Mouse (Mus musculus) liver, adult 2 months (tissue): ENCODE measurements around the gene Nfic. TPM values are rescaled to one million over a fixed set of nuclear protein-coding genes. Genes with fewer than 3 reads are reported as not detected.
A peak's percentile ranks its signal among the peaks of the same experiment; 100 is the strongest.

Source experiments
- DNase-seq: peaks from one replicate; pipeline ENCODE4 v3.0.0-alpha.2; 2011; ENCODE audit warnings: low read depth, low spot score; ENCODE audit errors: extremely low read depth
- H3K27ac ChIP-seq: fragments of 200-500 bp; replicated peaks from 2 replicates; pipeline ENCODE4 v1.5.1; 2012; ENCODE audit warnings: low read depth, mild to moderate bottlenecking, control low read depth, inconsistent platforms, low read length; ENCODE audit not compliant: insufficient read depth
- H3K27me3 ChIP-seq: fragments of 200-500 bp; 2 replicates; pipeline ENCODE4 v1.6.1; 2012; ENCODE audit warnings: mild to moderate bottlenecking, moderate library complexity, low read length, inconsistent platforms; ENCODE audit not compliant: control insufficient read depth, insufficient read depth
- H3K36me3 ChIP-seq: fragments of 200-500 bp; 2 replicates; pipeline ENCODE4 v1.6.1; 2012; ENCODE audit warnings: low read length, inconsistent platforms; ENCODE audit not compliant: control insufficient read depth, insufficient read depth
- H3K4me1 ChIP-seq: fragments of 200-500 bp; 2 replicates; pipeline ENCODE4 v1.6.1; 2011; ENCODE audit warnings: low read length; ENCODE audit not compliant: control insufficient read depth, insufficient read depth
- H3K4me3 ChIP-seq: fragments of 200-500 bp; 2 replicates; pipeline ENCODE4 v1.5.1; 2011; ENCODE audit warnings: low read depth, mild to moderate bottlenecking, control low read depth, low read length, moderate library complexity; ENCODE audit not compliant: insufficient read depth
- H3K79me2 ChIP-seq: fragments of 200-500 bp; 2 replicates; pipeline ENCODE4 v1.6.1; 2012; ENCODE audit warnings: inconsistent platforms, mild to moderate bottlenecking, low read length, moderate library complexity; ENCODE audit not compliant: control insufficient read depth, insufficient read depth
- H3K9ac ChIP-seq: fragments of 200-500 bp; 2 replicates; pipeline ENCODE4 v1.6.1; 2012; ENCODE audit warnings: low read depth, mild to moderate bottlenecking, control low read depth, inconsistent platforms, low read length
- CTCF ChIP-seq: fragments of 200-500 bp; IDR thresholded peaks from 2 replicates; pipeline ENCODE4 v1.5.1; 2011; ENCODE audit warnings: low read depth, low read length, control low read depth
- POLR2A ChIP-seq: fragments of 200-500 bp; IDR thresholded peaks from 2 replicates; pipeline ENCODE4 v1.6.1; 2011; ENCODE audit warnings: low read length, control low read depth; ENCODE audit not compliant: insufficient read depth; ENCODE audit errors: extremely low read depth
- WGBS: fragments of 180-500 bp; shearing (Covaris S2); methylation state at CpG from one replicate; pipeline ENCODE4 v1.1.7; 2018; 5-methylcytosine and 5-hydroxymethylcytosine counted together
- polyA plus RNA-seq: library from polyadenylated mRNA; depleted of rRNA; stranded (reverse); fragments of >200 nt; gene quantifications from 2 replicates; pipeline ENCODE4 v1.2.3, GENCODE M21; 2012
- total RNA-seq: library from RNA; depleted of rRNA; stranded (reverse); fragments of >200 nt; gene quantifications from 2 replicates; pipeline ENCODE4 v1.2.3, GENCODE M21; 2014

Nfic gene
- total and polyA plus RNA-seq, 2 experiments = 7.4 to 32.8 TPM

GRCm38 (mm10) chr10:81393456-81394063 is 61.9 kb downstream of the Nfic start:
- peaks cover 6% of the 10 kb centered on the region for H3K4me1 ChIP-seq
- no peaks in the 10 kb centered on the region for H3K79me2 ChIP-seq
- TF ChIP-seq POLR2A = no peak
- no peaks in the 10 kb centered on the region for H3K27me3 ChIP-seq
- 0 out of 2 replicates have a peak overlapping the region, but pooled peaks have one; percentile 7 for H3K9ac ChIP-seq
- no peak overlapping the region for H3K4me3 ChIP-seq
- no peak overlapping the region for H3K27ac ChIP-seq
- DNase-seq = no peak
- WGBS = 18% methylated on average over 19 of the region's 19 CpGs
- no peaks in the 10 kb centered on the region; the same call in 1 of the 2 replicates for H3K36me3 ChIP-seq

- no peaks in the 10 kb centered on the region; the same call in 1 of the 2 replicates for H3K36me3 ChIP-seq
- 45% methylated on average over 14 of the region's 14 CpGs for WGBS
- H3K4me1 ChIP-seq = peaks cover 9% of the 10 kb centered on the region
- no peaks in the 10 kb centered on the region for H3K79me2 ChIP-seq
- TF ChIP-seq CTCF = no peak
- TF ChIP-seq POLR2A = no peak
- no peaks in the 10 kb centered on the region for H3K27me3 ChIP-seq
- peak within 1 kb of the TSS; percentile 7; the same call in 1 of the 2 replicates for H3K9ac ChIP-seq
- H3K4me3 ChIP-seq = no peak within 1 kb of the TSS
- H3K27ac ChIP-seq = no peak within 1 kb of the TSS
- DNase-seq = peak; percentile 48
These were observed 62.7 kb downstream of the Nfic start, which contains the start of gene Smim24 for GRCm38 (mm10) chr10:81392781-81393185. Gene Smim24, plus strand, starts transcription at chr10:81393051.

GRCm38 (mm10) chr10:81392270-81392669 is 63.2 kb downstream of the Nfic start:
- no peak for DNase-seq
- WGBS = 84% methylated on average over 6 of the region's 6 CpGs
- Histone ChIP-seq H3K4me3 (no peak overlapping the region), H3K27me3 (no peaks in the 10 kb centered on the region), H3K4me1 (peaks cover 9% of the 10 kb centered on the region), H3K9ac (no peak overlapping the region), H3K36me3 (peaks cover 1% of the 10 kb centered on the region; the same call in 1 of the 2 replicates), H3K27ac (no peak overlapping the region), H3K79me2 (no peaks in the 10 kb centered on the region)
- TF ChIP-seq POLR2A (no peak), CTCF (no peak)

GRCm38 (mm10) chr10:81390678-81390965 is 64.8 kb downstream of the Nfic start:
- Histone ChIP-seq H3K79me2 (peaks cover under 1% of the 10 kb centered on the region; the same call in 1 of the 2 replicates), H3K27me3 (no peaks in the 10 kb centered on the region), H3K9ac (no peak overlapping the region), H3K36me3 (0 out of 2 replicates have a peak, but pooled peaks cover 1% of the 10 kb centered on the region), H3K27ac (no peak overlapping the region), H3K4me1 (peaks cover 9% of the 10 kb centered on the region), H3K4me3 (no peak overlapping the region)
- 89% methylated on average over 13 of the region's 13 CpGs for WGBS
- no peak for TF ChIP-seq CTCF
- no peak for TF ChIP-seq POLR2A
- DNase-seq = no peak

GRCm38 (mm10) chr10:81389801-81390677 is 65.4 kb downstream of the Nfic start:
- H3K4me1 ChIP-seq = peaks cover 14% of the 10 kb centered on the region
- H3K9ac ChIP-seq = no peak overlapping the region
- peaks cover 6% of the 10 kb centered on the region for H3K79me2 ChIP-seq
- DNase-seq = no peak
- no peak overlapping the region for H3K4me3 ChIP-seq
- H3K27me3 ChIP-seq = no peaks in the 10 kb centered on the region
- no peak for TF ChIP-seq POLR2A
- peak; percentile 95 for TF ChIP-seq CTCF
- 0 out of 2 replicates have a peak, but pooled peaks cover 1% of the 10 kb centered on the region for H3K36me3 ChIP-seq
- no peak overlapping the region for H3K27ac ChIP-seq
- whole genome bisulfite sequencing = 52% methylated on average over 23 of the region's 23 CpGs

GRCm38 (mm10) chr10:81389373-81389772 is 66.1 kb downstream of the Nfic start:
- H3K79me2 ChIP-seq = peaks cover 13% of the 10 kb centered on the region
- no peak overlapping the region for H3K4me3 ChIP-seq
- no peaks in the 10 kb centered on the region for H3K27me3 ChIP-seq
- H3K9ac ChIP-seq = no peak overlapping the region
- H3K27ac ChIP-seq = no peak overlapping the region
- H3K4me1 ChIP-seq = peaks cover 17% of the 10 kb centered on the region
- WGBS = 19% methylated on average over 3 of the region's 3 CpGs
- H3K36me3 ChIP-seq = 0 out of 2 replicates have a peak, but pooled peaks cover 1% of the 10 kb centered on the region
- TF ChIP-seq CTCF = no peak
- TF ChIP-seq POLR2A = no peak
- DNase-seq = peak; percentile 43
